Mouse (Mus musculus) cerebellum, adult 9-11 months (tissue): ENCODE measurements around the gene Cirbp.
A peak's percentile ranks its signal among the peaks of the same experiment; 100 is the strongest.
"Not testable (repeated sequence)": the region's sequence is repeated elsewhere in the genome, so short reads cannot be mapped to it uniquely, and the experiment has no call there.

ENCODE experiments used
- DNase-seq: peaks from one replicate; pipeline ENCODE4 v3.0.0; 2022

The Cirbp gene

DNA sequence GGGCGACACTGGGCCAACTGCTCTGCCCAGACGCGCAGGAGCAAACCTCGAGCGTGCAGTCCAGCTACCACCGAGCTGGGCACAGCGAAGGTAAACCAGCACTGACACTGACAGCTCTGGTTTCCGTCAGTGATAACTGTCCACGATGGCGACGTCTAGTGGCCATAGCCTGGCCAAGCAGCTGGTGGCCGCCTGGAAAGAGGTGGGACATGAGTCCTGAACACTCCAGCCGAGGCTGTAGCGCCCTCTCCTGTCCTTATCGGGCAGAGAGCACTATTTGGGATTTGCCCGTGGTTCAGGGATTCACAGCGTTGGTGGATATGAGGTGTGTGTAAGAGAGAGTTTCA lies 814 bp upstream of the Cirbp start:
- peak; percentile 98 for DNase-seq

DNA sequence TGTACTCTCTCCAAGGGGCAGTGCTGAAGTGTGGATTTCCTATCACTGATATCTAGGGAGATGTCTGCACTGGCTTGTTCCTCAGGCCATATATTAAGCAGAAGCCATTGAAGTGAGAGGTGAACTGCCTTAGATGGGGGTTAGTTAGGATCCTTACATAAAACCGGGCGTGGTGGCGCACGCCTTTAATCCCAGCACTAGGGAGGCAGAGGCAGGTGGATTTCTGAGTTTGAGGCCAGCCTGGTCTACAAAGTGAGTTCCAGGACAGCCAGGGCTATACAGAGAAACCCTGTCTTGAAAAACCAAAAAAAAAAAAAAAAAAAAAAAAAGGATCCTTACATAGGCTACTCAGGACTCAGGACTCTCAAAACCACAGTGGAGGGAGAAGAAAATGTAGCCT lies 351 bp downstream of the Cirbp start:
- DNase-seq: not testable (repeated sequence)

GRCm38 (mm10) chr10:80167460-80168037 lies 1.8 kb downstream of the Cirbp start:
- peak; percentile 99 for DNase-seq

- DNase-seq: peak; percentile 94
Measured at GRCm38 (mm10) chr10:80168038-80168661, 2.4 kb downstream of the Cirbp start.

- DNase-seq: no peak
Measured at GRCm38 (mm10) chr10:80169070-80169469, 3.3 kb downstream of the Cirbp start.

DNA sequence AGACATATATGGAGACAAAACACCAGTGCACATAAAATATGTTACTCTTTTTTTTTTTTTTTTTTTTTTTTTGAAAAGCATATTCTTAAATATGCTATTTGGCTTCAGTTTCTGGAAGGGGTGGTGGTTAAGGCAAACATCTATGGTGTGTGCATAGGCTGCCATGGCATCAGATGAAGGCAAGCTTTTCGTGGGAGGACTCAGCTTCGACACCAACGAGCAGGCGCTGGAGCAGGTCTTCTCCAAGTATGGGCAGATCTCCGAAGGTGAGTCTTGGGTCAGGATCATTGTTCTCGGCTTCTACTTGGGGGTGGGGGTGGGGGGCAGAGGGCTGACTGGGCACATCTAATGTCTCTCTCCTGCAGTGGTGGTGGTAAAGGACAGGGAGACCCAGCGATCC lies 3.9 kb downstream of the Cirbp start:
- DNase-seq: no peak

DNA sequence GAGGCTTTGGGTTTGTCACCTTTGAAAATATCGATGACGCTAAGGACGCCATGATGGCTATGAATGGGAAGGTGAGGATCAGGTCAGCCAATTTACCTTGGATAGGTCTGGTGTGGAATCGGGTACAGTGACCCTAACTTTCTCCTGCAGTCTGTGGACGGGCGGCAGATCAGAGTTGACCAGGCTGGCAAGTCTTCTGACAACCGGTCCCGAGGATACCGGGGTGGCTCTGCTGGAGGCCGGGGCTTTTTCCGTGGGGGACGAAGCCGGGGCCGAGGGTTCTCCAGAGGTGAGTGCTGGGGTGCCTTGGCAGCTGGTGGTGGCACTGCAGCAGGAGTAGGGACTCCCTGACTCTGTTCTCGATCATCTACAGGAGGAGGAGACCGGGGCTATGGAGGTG lies 4.3 kb downstream of the Cirbp start:
- DNase-seq: no peak

DNA sequence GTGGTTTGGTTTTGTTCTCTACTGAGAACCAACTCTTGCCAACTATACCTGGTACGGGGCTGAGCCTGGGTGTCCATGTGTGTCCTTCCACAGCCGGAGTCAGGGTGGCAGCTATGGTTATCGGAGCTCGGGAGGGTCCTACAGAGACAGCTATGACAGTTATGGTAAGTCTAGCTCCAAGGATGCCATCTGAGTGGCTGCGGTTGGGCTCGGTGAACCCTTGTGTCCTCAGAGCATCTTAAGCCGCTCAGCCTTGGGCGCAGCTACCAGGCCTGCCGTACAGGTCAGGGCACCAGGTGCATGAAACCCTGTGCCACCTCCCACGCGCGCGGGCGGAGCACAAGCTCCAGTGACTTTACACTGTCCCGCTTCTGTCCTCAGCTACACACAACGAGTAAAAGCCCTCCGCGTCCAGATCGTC lies 4.8 kb downstream of the Cirbp start:
- DNase-seq: peak; percentile 67

- peak; percentile 56 for DNase-seq
Measured at GRCm38 (mm10) chr10:80171252-80171651, 5.5 kb downstream of the Cirbp start.

DNA sequence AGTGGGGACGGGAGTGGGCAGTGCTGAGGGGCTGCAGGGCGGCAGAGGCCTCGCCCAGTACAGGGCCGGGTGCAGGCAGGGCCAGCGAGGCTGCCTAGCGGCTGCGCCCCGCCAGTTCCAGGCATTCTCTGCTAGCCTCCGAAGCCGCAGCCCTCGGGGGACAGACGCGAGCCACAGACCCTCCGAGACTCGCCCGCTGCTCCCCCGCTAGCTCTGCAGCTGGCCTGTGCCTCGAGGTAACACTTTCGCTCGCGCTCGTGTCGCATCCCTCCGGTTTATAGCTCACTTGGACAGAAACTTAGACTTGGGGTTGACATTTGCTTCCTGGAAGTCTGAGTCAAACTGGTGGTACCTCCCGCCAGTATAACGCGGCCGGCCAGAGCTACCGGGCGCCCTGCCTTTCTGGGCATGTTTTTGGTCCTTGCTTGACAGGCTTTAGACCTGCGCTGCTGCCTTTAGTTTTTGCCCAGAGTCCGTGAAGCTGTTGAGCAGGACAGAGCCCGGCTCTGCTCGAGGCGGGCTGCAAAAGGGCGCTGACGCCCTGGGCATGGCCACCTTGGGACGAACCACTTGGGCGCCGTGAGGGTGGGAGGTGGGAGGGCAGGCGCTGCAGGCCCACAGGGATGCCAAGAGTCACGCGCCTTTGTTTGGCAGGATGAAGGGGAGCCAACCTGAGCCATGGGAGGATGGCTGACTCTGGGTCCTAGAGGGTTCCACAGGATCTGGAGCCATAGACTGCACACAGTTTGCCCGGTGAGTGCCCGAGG lies 6.2 kb downstream of the Cirbp start:
- DNase-seq: peak; percentile 69

- DNase-seq: peak; percentile 91
Measured at GRCm38 (mm10) chr10:80172527-80173292, 6.9 kb downstream of the Cirbp start, which contains the start of gene 1600002K03Rik. Gene 1600002K03Rik (plus strand): TSS chr10:80172944.

GRCm38 (mm10) chr10:80173358-80173757 lies 7.6 kb downstream of the Cirbp start:
- peak; percentile 62 for DNase-seq

DNA sequence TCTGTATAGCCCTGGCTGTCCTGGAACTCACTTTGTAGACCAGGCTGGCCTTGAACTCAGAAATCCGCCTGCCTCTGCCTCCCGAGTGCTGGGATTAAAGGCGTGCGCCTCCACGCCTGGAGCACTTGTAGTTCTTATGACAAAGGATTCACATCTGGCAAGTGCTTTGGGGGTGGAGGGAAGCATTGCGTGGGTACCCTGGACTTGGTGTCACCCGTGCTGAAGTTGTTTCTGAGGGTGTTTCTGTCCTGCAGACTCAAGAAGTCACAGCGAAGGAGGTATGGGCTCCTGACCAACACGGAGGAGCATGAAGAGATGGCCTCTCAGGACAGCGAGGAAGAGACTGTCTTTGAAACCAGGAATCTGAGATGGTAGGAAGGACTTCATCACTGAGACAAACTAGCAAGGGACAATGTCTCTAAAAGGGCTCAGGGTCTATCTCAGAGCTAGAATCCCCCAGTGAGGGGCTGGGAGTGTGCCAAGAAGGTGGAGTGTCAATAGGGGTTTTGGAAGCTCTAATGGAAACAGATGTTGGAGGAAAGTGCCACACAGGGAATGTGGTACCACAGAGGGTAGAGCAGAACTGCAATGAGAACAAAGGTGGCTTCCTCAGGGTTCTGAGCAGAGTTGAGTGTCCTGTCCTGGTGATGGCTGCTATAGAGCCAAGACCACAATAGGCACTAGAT lies 8.3 kb downstream of the Cirbp start:
- DNase-seq: peak; percentile 69

DNA sequence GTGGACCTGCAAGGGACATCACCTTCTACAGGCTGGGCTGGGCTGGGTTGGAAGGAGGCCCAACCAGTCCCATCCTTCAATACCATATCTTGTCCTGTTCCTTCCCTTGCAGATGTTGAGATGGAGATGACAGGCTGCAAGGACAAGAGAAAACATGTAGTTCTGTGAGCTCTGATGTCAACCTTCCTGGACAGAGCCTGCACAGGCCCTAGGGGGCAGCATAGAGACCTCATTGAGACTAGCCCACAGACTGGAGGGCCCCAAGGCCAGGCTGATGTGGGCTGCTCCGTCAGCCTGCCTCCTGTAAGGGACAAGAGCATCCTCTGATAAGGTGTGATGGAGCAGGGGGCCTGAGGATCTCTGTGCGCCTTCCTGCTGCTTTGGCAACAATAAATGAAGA lies 8.9 kb downstream of the Cirbp start:
- peak; percentile 67 for DNase-seq

DNA sequence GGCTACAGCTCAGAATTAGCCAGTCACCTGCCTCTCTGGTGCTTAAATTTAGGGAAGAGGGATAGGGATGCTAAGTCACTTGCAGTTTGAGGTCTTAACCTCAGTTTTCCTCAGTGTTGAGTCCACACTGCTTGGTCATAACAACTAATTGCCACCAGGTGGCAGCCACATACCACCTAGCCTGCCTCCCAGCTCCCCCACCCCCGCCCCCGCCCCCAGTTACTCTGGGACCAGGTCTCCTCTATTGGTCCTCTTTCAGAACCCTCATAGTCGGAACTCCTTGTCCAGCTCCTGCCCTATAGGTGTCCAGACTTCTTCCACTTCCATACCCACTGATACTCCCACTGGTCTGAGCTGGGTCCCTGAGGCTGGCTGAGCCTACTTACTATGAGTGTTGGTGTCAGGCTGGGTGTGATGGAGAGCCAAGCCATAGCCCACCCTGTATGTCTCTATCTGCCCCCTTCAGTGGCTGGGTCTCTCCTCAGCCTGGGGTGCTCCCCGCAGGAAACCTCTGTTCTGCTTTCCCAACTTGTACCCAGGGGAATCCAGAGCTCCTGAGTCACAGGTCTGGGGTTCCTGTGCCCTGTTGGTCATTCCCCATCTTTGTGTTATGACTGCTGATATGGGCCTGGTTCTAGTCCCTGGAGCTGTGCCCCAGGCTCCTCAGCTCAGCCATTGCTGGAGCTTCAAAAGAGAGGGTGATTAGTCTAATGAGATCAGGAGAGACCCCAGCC lies 9.9 kb downstream of the Cirbp start:
- peak; percentile 63 for DNase-seq

DNA sequence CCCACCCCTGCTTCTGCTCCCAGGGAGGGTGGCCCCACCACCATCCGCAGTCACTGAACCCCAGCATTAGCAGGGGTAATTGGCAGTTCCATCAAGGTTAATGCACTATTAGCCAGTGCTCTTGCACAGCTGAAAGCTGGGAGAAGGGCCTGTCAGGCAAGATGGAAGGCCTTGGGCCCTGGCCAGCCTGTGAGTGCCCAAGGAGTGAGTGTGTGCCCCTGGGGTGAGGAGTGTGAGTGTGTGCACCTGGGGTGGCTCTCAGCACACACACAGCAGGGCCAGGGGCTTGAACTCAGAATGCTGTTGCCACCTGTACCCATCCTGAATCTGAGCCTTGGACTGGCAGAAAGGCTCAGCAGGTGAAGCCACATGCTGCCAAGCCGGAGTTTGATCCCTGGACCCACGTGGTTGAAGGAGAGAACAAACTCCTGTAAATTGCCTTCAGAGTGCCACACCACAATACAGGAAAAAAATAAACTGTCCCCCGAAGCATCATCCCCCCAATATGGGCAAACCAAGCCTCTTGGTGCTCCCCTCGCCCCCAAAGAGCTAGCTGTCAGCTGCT lies 10.6 kb downstream of the Cirbp start:
- no peak for DNase-seq

DNA sequence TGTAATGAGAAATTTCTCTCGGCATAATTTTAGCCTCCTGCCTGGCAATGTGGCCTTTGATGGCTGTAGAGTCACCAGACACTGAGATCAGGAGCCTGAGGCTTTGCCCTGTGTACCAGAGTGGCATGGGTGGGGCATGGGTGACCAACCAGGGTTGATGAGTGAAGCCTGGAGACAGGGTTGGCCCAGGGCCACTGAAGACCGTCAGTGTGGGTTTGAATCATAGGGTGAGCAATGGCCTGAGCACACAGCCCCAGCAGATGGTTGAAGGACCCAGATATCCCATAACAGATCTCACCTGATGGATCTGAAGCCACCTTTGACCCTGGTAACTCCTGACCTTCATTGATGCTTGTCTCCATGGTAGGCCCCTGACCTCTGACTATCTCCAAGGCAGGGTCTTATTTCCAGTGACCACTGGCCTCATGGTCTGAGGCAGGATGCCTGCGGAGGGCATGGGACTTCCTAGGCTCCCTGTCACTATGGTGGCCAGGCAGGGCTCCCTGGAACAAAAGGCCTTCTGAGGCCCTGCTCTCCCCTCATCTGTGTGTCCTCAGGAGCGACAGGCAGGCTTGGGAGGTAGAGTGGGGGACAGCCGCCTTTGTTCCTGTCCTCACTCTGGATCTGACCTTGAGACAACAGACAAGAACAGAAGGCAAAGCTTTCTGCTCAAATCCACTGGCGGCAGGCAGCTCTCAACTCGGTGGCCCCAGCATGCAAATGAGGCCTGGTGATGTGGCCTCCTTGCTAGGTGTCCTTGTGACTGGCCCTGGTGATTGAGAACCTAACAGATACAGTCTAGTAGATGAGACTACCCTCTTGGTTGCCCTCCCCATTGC lies 11.9 kb downstream of the Cirbp start:
- DNase-seq: peak; percentile 55

DNA sequence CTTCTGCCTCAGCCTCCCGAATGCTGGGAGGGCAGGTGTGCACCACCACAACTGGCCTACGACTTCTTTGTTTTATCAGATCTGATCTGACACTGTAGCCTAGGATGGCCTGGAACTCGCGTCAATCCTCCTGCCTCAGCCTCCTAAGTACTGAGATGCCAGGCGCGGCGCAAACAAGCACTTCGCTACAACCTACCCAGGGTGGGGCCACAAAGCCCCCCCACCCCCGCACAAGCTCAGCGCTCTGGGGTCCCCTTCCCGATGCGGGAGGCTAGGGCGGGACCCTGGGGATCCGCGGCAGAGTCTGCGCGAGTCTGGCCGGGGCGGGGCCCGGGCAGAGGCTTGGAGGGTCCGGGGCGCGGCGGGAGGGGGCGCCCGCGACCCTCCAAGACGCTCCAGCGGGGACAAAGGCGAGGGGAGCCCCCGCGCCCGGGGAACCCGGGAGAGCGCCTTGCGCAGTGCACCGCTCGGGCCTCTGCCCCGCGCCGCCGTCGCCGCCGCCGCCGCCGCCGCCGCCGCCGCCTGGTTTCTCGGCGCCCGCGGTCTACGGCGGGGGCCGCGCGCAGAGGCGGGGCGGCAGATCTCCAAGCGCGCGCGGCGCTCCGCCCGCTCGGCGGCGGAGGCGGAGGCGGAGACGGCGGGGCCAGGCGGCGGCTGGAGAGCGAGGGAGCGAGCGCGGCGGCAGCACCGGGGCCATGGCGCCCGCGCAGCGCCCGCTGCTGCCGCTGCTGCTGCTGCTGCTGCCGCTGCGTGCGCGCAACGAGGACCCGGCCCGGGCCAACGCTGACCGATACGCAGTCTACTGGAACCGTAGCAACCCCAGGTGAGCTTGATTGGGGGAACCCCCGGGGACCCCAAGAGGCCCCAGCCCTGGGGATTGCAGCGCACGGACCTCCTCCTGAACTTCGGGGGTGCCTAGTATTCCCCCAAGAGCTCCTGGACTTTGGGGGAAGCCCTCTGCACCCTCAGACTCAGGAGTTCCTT lies 13.6 kb downstream of the Cirbp start, which contains the start of gene Efna2:
Gene Efna2, plus strand, starts transcription at position 415 of the 984 bp plus-strand sequence.
- peak; percentile 70 for DNase-seq

DNA sequence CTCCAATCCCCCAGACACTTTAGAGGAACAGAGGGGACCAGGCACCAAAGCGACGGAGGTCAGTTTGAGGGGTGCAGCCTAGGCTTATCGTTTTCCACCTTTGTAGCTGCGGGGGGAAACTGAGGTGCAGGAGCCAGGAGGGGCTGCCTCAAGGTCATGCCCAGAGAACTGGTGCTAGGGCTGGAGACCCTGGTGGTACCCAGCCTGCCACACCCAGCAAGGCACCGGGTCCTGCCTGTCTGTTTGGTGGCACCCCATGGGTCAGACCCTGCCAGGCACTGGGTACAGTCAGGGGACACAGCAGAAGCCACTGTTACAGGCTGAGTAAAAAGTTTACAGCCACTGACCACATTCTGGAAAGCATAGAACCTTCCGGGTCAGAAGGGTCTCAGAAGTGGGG lies 14.5 kb downstream of the Cirbp start:
- peak; percentile 52 for DNase-seq
